ENCODE assay signal across 16 mouse cellular contexts in the genomic region with DNA sequence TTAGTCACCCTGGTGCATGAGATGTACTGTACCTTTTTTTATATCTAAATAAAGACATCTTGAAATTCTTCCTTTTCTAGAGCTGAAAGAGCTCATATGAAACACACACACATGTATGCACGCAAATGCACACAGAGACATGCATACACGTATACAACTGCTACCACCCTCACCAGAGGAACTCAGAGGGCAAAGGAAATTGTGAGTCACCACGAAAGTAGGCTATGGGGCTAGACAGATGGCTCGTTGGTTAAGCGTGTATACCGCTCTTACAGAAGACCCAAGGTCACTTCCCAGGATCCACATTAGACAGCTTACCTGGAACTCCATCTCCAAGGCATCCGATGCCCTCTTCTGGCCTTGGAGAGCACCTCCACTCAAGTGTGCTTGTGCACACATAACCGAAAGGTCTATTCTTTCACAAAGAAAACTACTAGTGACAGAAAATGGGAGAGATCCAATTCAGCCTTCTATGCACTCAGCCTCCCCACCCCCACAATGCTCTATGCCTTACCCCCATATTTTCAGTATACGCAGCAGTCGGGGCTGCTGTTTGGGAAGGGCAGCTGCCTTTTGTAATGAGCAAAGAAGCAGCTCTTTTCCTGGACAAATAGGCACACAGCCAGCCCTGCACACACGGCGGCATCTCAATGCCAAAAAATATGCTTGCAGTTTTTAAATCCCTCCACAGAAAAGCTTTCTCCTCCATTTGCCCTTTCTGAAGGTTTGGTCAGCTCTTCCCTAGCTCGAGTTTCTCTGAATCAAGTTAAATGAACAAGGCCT. TPM values are rescaled to one million over a fixed set of nuclear protein-coding genes. Genes with fewer than 3 reads are reported as not detected.
A peak's percentile ranks its signal among the peaks of the same experiment; 100 is the strongest.
DNase-seq lines count a peak whose midpoint lies in the region; ATAC-seq and TF ChIP-seq lines count a peak whose summit lies in the region.
"Had no signal": no experiment of that assay in that cellular context is flagged by ENCODE, and none has a peak within 500 bp of the region (broad histone marks: within the 10 kb centered on the region; RNA-seq: fewer than 3 reads in every experiment).

No protein-coding gene starts in this region.

- no peak for ATAC-seq in intestine, postnatal 0 days
- ATAC-seq in intestine, embryonic 16.5 days, result no peak
- no peak for ATAC-seq in midbrain, postnatal 0 days (ENCODE audit: low FRiP score)
- no peak for ATAC-seq in midbrain, embryonic 14.5 days (ENCODE audit: low FRiP score, low TSS enrichment)
- no peak for ATAC-seq in hindbrain, embryonic 16.5 days

- WGBS in intestine, postnatal 0 days, result 70% methylated on average over 13 of the region's 13 CpGs
- WGBS in intestine, embryonic 16.5 days, result 73% methylated on average over 13 of the region's 13 CpGs
- 83% methylated on average over 13 of the region's 13 CpGs for WGBS in midbrain, postnatal 0 days
- WGBS in midbrain, embryonic 14.5 days, result 83% methylated on average over 13 of the region's 13 CpGs
- 72% methylated on average over 13 of the region's 13 CpGs for WGBS in small intestine, adult 2 months
- WGBS in hindbrain, embryonic 16.5 days, result 83% methylated on average over 13 of the region's 13 CpGs

- H3K36me3 ChIP-seq in intestine, postnatal 0 days (ENCODE audit: control insufficient read depth, insufficient read depth), result no peaks in the 10 kb centered on the region
- no peaks in the 10 kb centered on the region for H3K36me3 ChIP-seq in intestine, embryonic 16.5 days (ENCODE audit: control insufficient read depth, insufficient read depth, low read length)
- H3K36me3 ChIP-seq in midbrain, postnatal 0 days (ENCODE audit: insufficient read depth, low read length), result no peaks in the 10 kb centered on the region
- H3K36me3 ChIP-seq in midbrain, embryonic 14.5 days (ENCODE audit: control insufficient read depth, insufficient read depth, low read length), result no peaks in the 10 kb centered on the region
- no peaks in the 10 kb centered on the region for H3K36me3 ChIP-seq in small intestine, adult 2 months (ENCODE audit: control insufficient read depth, insufficient read depth, low read length)
- H3K36me3 ChIP-seq in hindbrain, embryonic 16.5 days (ENCODE audit: control insufficient read depth, insufficient read depth, low read length), result no peaks in the 10 kb centered on the region
- H3K36me3 ChIP-seq: embryonic facial prominence, embryonic 10.5 days; forebrain, embryonic 12.5 days had no signal

- no peak overlapping the region for H3K27ac ChIP-seq in intestine, postnatal 0 days (ENCODE audit: low read depth, low read length)
- no peak overlapping the region for H3K27ac ChIP-seq in intestine, embryonic 16.5 days (ENCODE audit: low read length)
- H3K27ac ChIP-seq in midbrain, postnatal 0 days (ENCODE audit: low read depth, low read length), result no peak overlapping the region
- no peak overlapping the region for H3K27ac ChIP-seq in midbrain, embryonic 14.5 days (replicated peaks; ENCODE audit: low read depth, low read length)
- no peak overlapping the region for H3K27ac ChIP-seq in small intestine, adult 2 months (ENCODE audit: insufficient read depth, low read depth, low read length)
- H3K27ac ChIP-seq in hindbrain, embryonic 16.5 days (ENCODE audit: low read depth, low read length), result no peak overlapping the region
- H3K27ac ChIP-seq: embryonic facial prominence, embryonic 10.5 days; forebrain, embryonic 12.5 days had no signal

- peak; percentile 63 to 65 for DNase-seq in cerebellum, postnatal 10 days
- no peak for DNase-seq in cerebellum, adult 8-10 months
- DNase-seq in midbrain, postnatal 0 days (ENCODE audit: low spot score), result no peak
- no peak for DNase-seq in midbrain, embryonic 14.5 days
- DNase-seq: B cell, adult 2 months; gastrocnemius, postnatal 14 days; kidney, adult 9 months had no signal

- no peak overlapping the region for H3K9ac ChIP-seq in intestine, postnatal 0 days (ENCODE audit: low read depth, low read length)
- H3K9ac ChIP-seq in intestine, embryonic 16.5 days (ENCODE audit: low read depth, low read length), result no peak overlapping the region
- no peak overlapping the region for H3K9ac ChIP-seq in midbrain, postnatal 0 days (replicated peaks; ENCODE audit: low read length, poor library complexity, severe bottlenecking)
- no peak overlapping the region for H3K9ac ChIP-seq in midbrain, embryonic 14.5 days (replicated peaks; ENCODE audit: low read length)
- H3K9ac ChIP-seq in hindbrain, embryonic 16.5 days (ENCODE audit: low read depth, low read length), result no peak overlapping the region
- H3K9ac ChIP-seq: forebrain, embryonic 12.5 days had no signal

- H3K27me3 ChIP-seq in intestine, postnatal 0 days (replicated peaks; ENCODE audit: control insufficient read depth, insufficient read depth, low read length), result no peaks in the 10 kb centered on the region
- H3K27me3 ChIP-seq in intestine, embryonic 16.5 days (replicated peaks; ENCODE audit: control insufficient read depth, insufficient read depth, low read length), result no peaks in the 10 kb centered on the region
- no peaks in the 10 kb centered on the region for H3K27me3 ChIP-seq in midbrain, postnatal 0 days (ENCODE audit: insufficient read depth, low read length)
- no peaks in the 10 kb centered on the region for H3K27me3 ChIP-seq in midbrain, embryonic 14.5 days (ENCODE audit: control insufficient read depth, insufficient read depth, low read length)
- H3K27me3 ChIP-seq in small intestine, adult 2 months (ENCODE audit: control insufficient read depth, insufficient read depth, low read length), result no peaks in the 10 kb centered on the region
- H3K27me3 ChIP-seq in hindbrain, embryonic 16.5 days (replicated peaks; ENCODE audit: control insufficient read depth, insufficient read depth, low read length), result no peaks in the 10 kb centered on the region
- H3K27me3 ChIP-seq: forebrain, embryonic 12.5 days had no signal

- no peak for TF ChIP-seq POLR2A in small intestine, adult 2 months (IDR thresholded peaks at IDR 0.05; ENCODE audit: low read depth, low read length)

- peak; percentile 50; the same call in 1 of the 2 replicates for TF ChIP-seq CTCF in intestine, postnatal 0 days (IDR thresholded peaks at IDR 0.05; ENCODE audit: low read depth)
- peak; percentile 42 for TF ChIP-seq CTCF in midbrain, postnatal 0 days (IDR thresholded peaks at IDR 0.05)
- peak; percentile 7; the same call in 1 of the 2 replicates for TF ChIP-seq CTCF in small intestine, adult 2 months (IDR thresholded peaks at IDR 0.05; ENCODE audit: extremely low read depth, insufficient read length, insufficient replicate concordance, low read depth, low read length)

- H3K4me3 ChIP-seq in intestine, postnatal 0 days (ENCODE audit: low read depth, low read length), result no peak overlapping the region
- no peak overlapping the region for H3K4me3 ChIP-seq in intestine, embryonic 16.5 days (ENCODE audit: low read length)
- H3K4me3 ChIP-seq in midbrain, postnatal 0 days (ENCODE audit: low read depth, low read length), result no peak overlapping the region
- H3K4me3 ChIP-seq in midbrain, embryonic 14.5 days (replicated peaks; ENCODE audit: low read depth, low read length), result no peak overlapping the region
- no peak overlapping the region for H3K4me3 ChIP-seq in small intestine, adult 2 months (ENCODE audit: low read depth, low read length)
- H3K4me3 ChIP-seq in hindbrain, embryonic 16.5 days (ENCODE audit: low read length), result no peak overlapping the region
- H3K4me3 ChIP-seq: embryonic facial prominence, embryonic 10.5 days; forebrain, embryonic 12.5 days had no signal

- H3K4me2 ChIP-seq in intestine, postnatal 0 days (replicated peaks; ENCODE audit: low read depth), result no peak overlapping the region
- H3K4me2 ChIP-seq in intestine, embryonic 16.5 days (ENCODE audit: low read depth, low read length), result no peak overlapping the region
- H3K4me2 ChIP-seq in midbrain, postnatal 0 days (ENCODE audit: low read depth, low read length, poor library complexity, severe bottlenecking), result no peak overlapping the region
- no peak overlapping the region for H3K4me2 ChIP-seq in midbrain, embryonic 14.5 days (ENCODE audit: low read length)
- no peak overlapping the region for H3K4me2 ChIP-seq in hindbrain, embryonic 16.5 days (ENCODE audit: low read length)
- H3K4me2 ChIP-seq: forebrain, embryonic 12.5 days had no signal

- no peaks in the 10 kb centered on the region for H3K4me1 ChIP-seq in intestine, postnatal 0 days (replicated peaks; ENCODE audit: control insufficient read depth, insufficient read depth, low read length)
- no peaks in the 10 kb centered on the region for H3K4me1 ChIP-seq in intestine, embryonic 16.5 days (ENCODE audit: control insufficient read depth, insufficient read depth, low read length)
- no peaks in the 10 kb centered on the region for H3K4me1 ChIP-seq in midbrain, postnatal 0 days (ENCODE audit: insufficient read depth, low read length)
- H3K4me1 ChIP-seq in midbrain, embryonic 14.5 days (ENCODE audit: control insufficient read depth, insufficient read depth, low read length), result no peaks in the 10 kb centered on the region
- H3K4me1 ChIP-seq in small intestine, adult 2 months (ENCODE audit: control insufficient read depth, insufficient read depth, insufficient read length, low read length), result no peaks in the 10 kb centered on the region
- H3K4me1 ChIP-seq in hindbrain, embryonic 16.5 days (ENCODE audit: control insufficient read depth, insufficient read depth, low read depth, low read length), result no peaks in the 10 kb centered on the region
- H3K4me1 ChIP-seq: forebrain, embryonic 12.5 days had no signal

- no peaks in the 10 kb centered on the region for H3K9me3 ChIP-seq in intestine, postnatal 0 days (ENCODE audit: control insufficient read depth)
- H3K9me3 ChIP-seq in intestine, embryonic 16.5 days (ENCODE audit: control insufficient read depth, low read length), result no peaks in the 10 kb centered on the region
- H3K9me3 ChIP-seq in midbrain, postnatal 0 days (ENCODE audit: low read length), result no peaks in the 10 kb centered on the region
- H3K9me3 ChIP-seq in midbrain, embryonic 14.5 days (ENCODE audit: control insufficient read depth, low read length), result no peaks in the 10 kb centered on the region
- H3K9me3 ChIP-seq in hindbrain, embryonic 16.5 days (ENCODE audit: control insufficient read depth, low read length), result no peaks in the 10 kb centered on the region
- H3K9me3 ChIP-seq: embryonic facial prominence, embryonic 10.5 days; forebrain, embryonic 12.5 days had no signal

RNA-seq across cellular contexts. Expression of a gene that starts 25.6 kb away (rescaled TPM):
- 0.85 TPM in 2 replicates for polyA plus RNA-seq in intestine, postnatal 0 days (2015; fragmentation: Nextera tagmentation; extraction: Ambion mirVana)
- polyA plus RNA-seq in intestine, embryonic 16.5 days (2015; fragmentation: Nextera tagmentation; extraction: Ambion mirVana), result 0.82 and 1.1 TPM in 2 replicates
- 30.6 and 34.9 TPM in 2 replicates for total RNA-seq in midbrain, postnatal 0 days (2014; rRNA removed)
- polyA plus RNA-seq in midbrain, postnatal 0 days (2015; fragmentation: Nextera tagmentation; extraction: Ambion mirVana), result 10.9 and 11.4 TPM in 2 replicates
- 6.3 and 8.3 TPM in 2 replicates for polyA plus RNA-seq in midbrain, embryonic 14.5 days (2014; fragmentation: Nextera tagmentation; extraction: Ambion mirVana)
- 3.0 and 7.4 TPM in 2 replicates for polyA plus RNA-seq in small intestine, adult 2 months (2012; rRNA removed)
- polyA plus RNA-seq in hindbrain, embryonic 16.5 days (2015; fragmentation: Nextera tagmentation; extraction: Ambion mirVana), result 7.8 and 8.8 TPM in 2 replicates
- total RNA-seq: hematopoietic stem cell, adult 5-6 weeks; liver, adult 2 months; megakaryocyte progenitor cell, adult 5-6 weeks had no signal
- polyA plus RNA-seq: liver, adult 2 months had no signal

RNA-seq across cellular contexts. Expression of a gene that starts 43.2 kb away (rescaled TPM):
- 12.1 and 12.4 TPM in 2 replicates for polyA plus RNA-seq in intestine, postnatal 0 days (2015; fragmentation: Nextera tagmentation; extraction: Ambion mirVana)
- polyA plus RNA-seq in intestine, embryonic 16.5 days (2015; fragmentation: Nextera tagmentation; extraction: Ambion mirVana), result 17.8 and 19.7 TPM in 2 replicates
- 18.6 and 22.0 TPM in 2 replicates for total RNA-seq in midbrain, postnatal 0 days (2014; rRNA removed)
- 8.6 and 9.7 TPM in 2 replicates for polyA plus RNA-seq in midbrain, postnatal 0 days (2015; fragmentation: Nextera tagmentation; extraction: Ambion mirVana)
- polyA plus RNA-seq in midbrain, embryonic 14.5 days (2014; fragmentation: Nextera tagmentation; extraction: Ambion mirVana), result 5.3 and 12.7 TPM in 2 replicates
- 6.5 and 13.2 TPM in 2 replicates for polyA plus RNA-seq in small intestine, adult 2 months (2012; rRNA removed)
- 11.2 and 15.0 TPM in 2 replicates for polyA plus RNA-seq in hindbrain, embryonic 16.5 days (2015; fragmentation: Nextera tagmentation; extraction: Ambion mirVana)
- total RNA-seq: hematopoietic stem cell, adult 5-6 weeks; megakaryocyte progenitor cell, adult 5-6 weeks had no signal

Comparison
In these comparisons a context has a peak if more than half of its experiments do, and no peak if none do; other contexts are left out.
1. DNase-seq: peak in cerebellum, postnatal 10 days (2 of 2); none in cerebellum, adult 8-10 months (single experiment), midbrain, postnatal 0 days (single experiment) and midbrain, embryonic 14.5 days (single experiment).
2. Peak in every context shown above with its lines, with median percentiles within 50 percentile points of each other: CTCF ChIP-seq.